Mouse (Mus musculus): Measurements from ENCODE around the gene Map2k4.

- TF ChIP-seq POLR2A (IDR thresholded peaks at IDR 0.05; ENCODE audit: insufficient read depth, low read depth, low read length) (no peak), CTCF (IDR thresholded peaks at IDR 0.05; ENCODE audit: insufficient read depth, low read depth, low read length) (no peak)
Observed at GRCm38 (mm10) chr11:65779066-65779465, 9.0 kb downstream of the Map2k4 start.
